Comparison of ENCODE assay signal across 14 mouse cellular contexts in genomic region chr4:106249028-106249782, GRCm38 (mm10).
DNase-seq lines count a peak whose midpoint lies in the region; ATAC-seq and TF ChIP-seq lines count a peak whose summit lies in the region.
"Had no signal": no experiment of that assay in that cellular context is flagged by ENCODE, and none has a peak within 500 bp of the region (broad histone marks: within the 10 kb centered on the region; RNA-seq: fewer than 3 reads in every experiment).

No protein-coding gene starts in this region.

- H3K9ac ChIP-seq in heart, adult 2 months (ENCODE audit: low read depth, low read length) = no peak overlapping the region
- peak overlapping the region; percentile 70 for H3K9ac ChIP-seq in liver, embryonic 13.5 days
- H3K9ac ChIP-seq: embryonic facial prominence, embryonic 13.5 days; forebrain, postnatal 0 days; kidney, embryonic 15.5 days; limb, embryonic 12.5 days had no signal

- ATAC-seq in liver, embryonic 13.5 days (ENCODE audit: low read depth) = peak; percentile 75
- ATAC-seq: forebrain, postnatal 0 days had no signal

- no peaks in the 10 kb centered on the region for H3K79me2 ChIP-seq in heart, adult 2 months (replicated peaks; ENCODE audit: control insufficient read depth, insufficient read depth, low read length)

- TF ChIP-seq POLR2A in heart, adult 2 months (IDR thresholded peaks at IDR 0.05; ENCODE audit: insufficient read depth, low read depth, low read length) = no peak

- no peak for DNase-seq in heart, adult 2 months
- no peak for DNase-seq in heart, postnatal 10 days
- DNase-seq in 416B (ENCODE audit: low read depth) = peak; percentile 90
- DNase-seq in c-Kit-positive CD71-positive TER-119-positive erythroid progenitor cells, embryonic 14.5 days (ENCODE audit: low spot score) = peak; percentile 71
- peak; percentile 59 for DNase-seq in liver, embryonic 13.5 days
- no peak for DNase-seq in thymus, postnatal 14 days
- DNase-seq in embryonic facial prominence, embryonic 10.5 days (ENCODE audit: low spot score) = no peak
- no peak for DNase-seq in adrenal gland, postnatal 14 days
- DNase-seq: cerebellum, adult 9-10 months; forebrain, postnatal 0 days; heart, adult 18-20 months had no signal

- 37% methylated on average over 7 of the region's 7 CpGs for WGBS in heart, adult 2 months
- 10% methylated on average over 7 of the region's 7 CpGs for WGBS in liver, embryonic 13.5 days (ENCODE audit: insufficient replicate concordance)
- WGBS in embryonic facial prominence, embryonic 10.5 days = 83% methylated on average over 7 of the region's 7 CpGs

- H3K27ac ChIP-seq in heart, adult 2 months = no peak overlapping the region
- H3K27ac ChIP-seq in liver, embryonic 13.5 days = peak overlapping the region; percentile 99
- H3K27ac ChIP-seq in embryonic facial prominence, embryonic 10.5 days (replicated peaks) = no peak overlapping the region
- H3K27ac ChIP-seq: embryonic facial prominence, embryonic 13.5 days; kidney, embryonic 15.5 days; limb, embryonic 12.5 days had no signal

- 0 out of 2 replicates have a peak, but pooled peaks cover 6% of the 10 kb centered on the region for H3K9me3 ChIP-seq in liver, embryonic 13.5 days (replicated peaks)
- no peaks in the 10 kb centered on the region for H3K9me3 ChIP-seq in embryonic facial prominence, embryonic 10.5 days
- H3K9me3 ChIP-seq: embryonic facial prominence, embryonic 13.5 days; kidney, embryonic 15.5 days had no signal

- intact Hi-C loops in heart, adult 2 months (cut with DNase I) = no loop called here
- intact Hi-C loops in heart, postnatal 10 days (cut with DNase I) = no loop called here

- peak; percentile 41 for TF ChIP-seq CTCF in heart, adult 2 months (IDR thresholded peaks at IDR 0.05)

- no peaks in the 10 kb centered on the region for H3K36me3 ChIP-seq in heart, adult 2 months (ENCODE audit: control insufficient read depth, insufficient read depth, low read length)
- no peaks in the 10 kb centered on the region for H3K36me3 ChIP-seq in liver, embryonic 13.5 days
- H3K36me3 ChIP-seq in embryonic facial prominence, embryonic 10.5 days (replicated peaks) = no peaks in the 10 kb centered on the region
- H3K36me3 ChIP-seq: embryonic facial prominence, embryonic 13.5 days; kidney, embryonic 15.5 days; limb, embryonic 12.5 days had no signal

- no peak overlapping the region for H3K4me3 ChIP-seq in heart, adult 2 months
- peak overlapping the region; percentile 32 for H3K4me3 ChIP-seq in liver, embryonic 13.5 days (replicated peaks)
- H3K4me3 ChIP-seq in embryonic facial prominence, embryonic 10.5 days = no peak overlapping the region
- H3K4me3 ChIP-seq: embryonic facial prominence, embryonic 13.5 days; kidney, embryonic 15.5 days; limb, embryonic 12.5 days had no signal

- no peak for TF ChIP-seq EP300 in heart, adult 2 months (IDR thresholded peaks at IDR 0.05; ENCODE audit: insufficient read depth, low read depth, low read length)

- H3K27me3 ChIP-seq in heart, adult 2 months (ENCODE audit: control insufficient read depth, insufficient read depth, low read length) = no peaks in the 10 kb centered on the region
- H3K27me3 ChIP-seq in liver, embryonic 13.5 days = no peaks in the 10 kb centered on the region
- no peaks in the 10 kb centered on the region for H3K27me3 ChIP-seq in embryonic facial prominence, embryonic 10.5 days (replicated peaks; ENCODE audit: low read depth, poor library complexity, severe bottlenecking)
- H3K27me3 ChIP-seq: embryonic facial prominence, embryonic 13.5 days; kidney, embryonic 15.5 days; limb, embryonic 12.5 days had no signal

- H3K4me2 ChIP-seq in liver, embryonic 13.5 days = peak overlapping the region; percentile 61
- H3K4me2 ChIP-seq: embryonic facial prominence, embryonic 13.5 days; kidney, embryonic 15.5 days; limb, embryonic 12.5 days had no signal

- H3K4me1 ChIP-seq in heart, adult 2 months (ENCODE audit: control insufficient read depth, insufficient read depth, low read length) = no peaks in the 10 kb centered on the region
- peaks cover 64% of the 10 kb centered on the region for H3K4me1 ChIP-seq in liver, embryonic 13.5 days (replicated peaks)
- H3K4me1 ChIP-seq in embryonic facial prominence, embryonic 10.5 days = no peaks in the 10 kb centered on the region
- H3K4me1 ChIP-seq: embryonic facial prominence, embryonic 13.5 days; kidney, embryonic 15.5 days; limb, embryonic 12.5 days had no signal

Comparison
In these comparisons a context has a peak if more than half of its experiments do, and no peak if none do; other contexts are left out.
1. DNase-seq: peak in 416B (single experiment), c-Kit-positive CD71-positive TER-119-positive erythroid progenitor cells, embryonic 14.5 days (single experiment) and liver, embryonic 13.5 days (single experiment); none in heart, adult 2 months (0 of 2), heart, postnatal 10 days (0 of 2), thymus, postnatal 14 days (single experiment), embryonic facial prominence, embryonic 10.5 days (single experiment) and adrenal gland, postnatal 14 days (single experiment).